Mouse (Mus musculus): ENCODE measurements at regions not wholly inside any gene's neighbourhood (a gene's known extent, or its start where the extent isn't known, plus 50 kb on each side); places are given as distances from the start of the nearest gene placed in this dataset.

GRCm38 (mm10) chr13:47818924-47819564, 442.0 kb upstream of the Id4 start:
- no peaks in the 10 kb centered on the region for H3K27me3 ChIP-seq (ENCODE audit: control insufficient read depth, insufficient read depth, low read length)
- TF ChIP-seq POLR2A (IDR thresholded peaks at IDR 0.05; ENCODE audit: control insufficient read depth, low read depth, low read length) (no peak), CTCF (IDR thresholded peaks at IDR 0.05; ENCODE audit: control insufficient read depth, insufficient read depth, insufficient replicate concordance, low read depth, low read length) (no peak)
- no peak overlapping the region for H3K27ac ChIP-seq (ENCODE audit: control insufficient read depth, insufficient read depth, low read depth, low read length)
- H3K36me3 ChIP-seq (ENCODE audit: control insufficient read depth, insufficient read depth, low read length): no peaks in the 10 kb centered on the region
- H3K4me3 ChIP-seq (ENCODE audit: control insufficient read depth, low read depth, low read length): no peak overlapping the region
- no peaks in the 10 kb centered on the region for H3K4me1 ChIP-seq (ENCODE audit: control insufficient read depth, insufficient read depth, low read length)

GRCm38 (mm10) chr13:47836491-47836890, 424.5 kb upstream of the Id4 start:
- Histone ChIP-seq H3K27ac (ENCODE audit: control insufficient read depth, insufficient read depth, low read depth, low read length) (no peak overlapping the region), H3K4me1 (ENCODE audit: control insufficient read depth, insufficient read depth, low read length) (no peaks in the 10 kb centered on the region), H3K4me3 (ENCODE audit: control insufficient read depth, low read depth, low read length) (no peak overlapping the region), H3K27me3 (ENCODE audit: control insufficient read depth, insufficient read depth, low read length) (no peaks in the 10 kb centered on the region), H3K36me3 (ENCODE audit: control insufficient read depth, insufficient read depth, low read length) (no peaks in the 10 kb centered on the region)
- TF ChIP-seq POLR2A (IDR thresholded peaks at IDR 0.05; ENCODE audit: control insufficient read depth, low read depth, low read length) (no peak), CTCF (IDR thresholded peaks at IDR 0.05; ENCODE audit: control insufficient read depth, insufficient read depth, insufficient replicate concordance, low read depth, low read length) (no peak)

GRCm38 (mm10) chr13:47842418-47842817, 418.6 kb upstream of the Id4 start:
- Histone ChIP-seq H3K27me3 (ENCODE audit: control insufficient read depth, insufficient read depth, low read length) (no peaks in the 10 kb centered on the region), H3K27ac (ENCODE audit: control insufficient read depth, insufficient read depth, low read depth, low read length) (no peak overlapping the region), H3K4me1 (ENCODE audit: control insufficient read depth, insufficient read depth, low read length) (no peaks in the 10 kb centered on the region), H3K4me3 (ENCODE audit: control insufficient read depth, low read depth, low read length) (no peak overlapping the region), H3K36me3 (ENCODE audit: control insufficient read depth, insufficient read depth, low read length) (no peaks in the 10 kb centered on the region)
- TF ChIP-seq POLR2A (IDR thresholded peaks at IDR 0.05; ENCODE audit: control insufficient read depth, low read depth, low read length) (no peak), CTCF (IDR thresholded peaks at IDR 0.05; ENCODE audit: control insufficient read depth, insufficient read depth, insufficient replicate concordance, low read depth, low read length) (no peak)

- TF ChIP-seq POLR2A (IDR thresholded peaks at IDR 0.05; ENCODE audit: control insufficient read depth, low read depth, low read length) (no peak), CTCF (IDR thresholded peaks at IDR 0.05; ENCODE audit: control insufficient read depth, insufficient read depth, insufficient replicate concordance, low read depth, low read length) (no peak)
- no peak overlapping the region for H3K4me3 ChIP-seq (ENCODE audit: control insufficient read depth, low read depth, low read length)
- H3K27me3 ChIP-seq (ENCODE audit: control insufficient read depth, insufficient read depth, low read length): no peaks in the 10 kb centered on the region
- no peaks in the 10 kb centered on the region for H3K36me3 ChIP-seq (ENCODE audit: control insufficient read depth, insufficient read depth, low read length)
- H3K4me1 ChIP-seq (ENCODE audit: control insufficient read depth, insufficient read depth, low read length): no peaks in the 10 kb centered on the region
- no peak overlapping the region for H3K27ac ChIP-seq (ENCODE audit: control insufficient read depth, insufficient read depth, low read depth, low read length)
Measured at GRCm38 (mm10) chr13:47843011-47843410, 418.0 kb upstream of the Id4 start.

- Histone ChIP-seq H3K4me1 (ENCODE audit: control insufficient read depth, insufficient read depth, low read length) (no peaks in the 10 kb centered on the region), H3K4me3 (ENCODE audit: control insufficient read depth, low read depth, low read length) (no peak overlapping the region), H3K36me3 (ENCODE audit: control insufficient read depth, insufficient read depth, low read length) (no peaks in the 10 kb centered on the region), H3K27ac (ENCODE audit: control insufficient read depth, insufficient read depth, low read depth, low read length) (no peak overlapping the region), H3K27me3 (ENCODE audit: control insufficient read depth, insufficient read depth, low read length) (no peaks in the 10 kb centered on the region)
- TF ChIP-seq POLR2A (IDR thresholded peaks at IDR 0.05; ENCODE audit: control insufficient read depth, low read depth, low read length) (no peak), CTCF (IDR thresholded peaks at IDR 0.05; ENCODE audit: control insufficient read depth, insufficient read depth, insufficient replicate concordance, low read depth, low read length) (no peak)
Measured at GRCm38 (mm10) chr13:47843541-47844267, 417.3 kb upstream of the Id4 start.

GRCm38 (mm10) chr13:47846713-47847112, 414.3 kb upstream of the Id4 start:
- no peaks in the 10 kb centered on the region for H3K36me3 ChIP-seq (ENCODE audit: control insufficient read depth, insufficient read depth, low read length)
- H3K4me1 ChIP-seq (ENCODE audit: control insufficient read depth, insufficient read depth, low read length): no peaks in the 10 kb centered on the region
- no peak overlapping the region for H3K4me3 ChIP-seq (ENCODE audit: control insufficient read depth, low read depth, low read length)
- TF ChIP-seq CTCF (IDR thresholded peaks at IDR 0.05; ENCODE audit: control insufficient read depth, insufficient read depth, insufficient replicate concordance, low read depth, low read length) (no peak), POLR2A (IDR thresholded peaks at IDR 0.05; ENCODE audit: control insufficient read depth, low read depth, low read length) (no peak)
- H3K27ac ChIP-seq (ENCODE audit: control insufficient read depth, insufficient read depth, low read depth, low read length): no peak overlapping the region
- H3K27me3 ChIP-seq (ENCODE audit: control insufficient read depth, insufficient read depth, low read length): no peaks in the 10 kb centered on the region

GRCm38 (mm10) chr13:47848371-47849188, 412.4 kb upstream of the Id4 start:
- Histone ChIP-seq H3K27ac (ENCODE audit: control insufficient read depth, insufficient read depth, low read depth, low read length) (no peak overlapping the region), H3K4me1 (ENCODE audit: control insufficient read depth, insufficient read depth, low read length) (no peaks in the 10 kb centered on the region), H3K4me3 (ENCODE audit: control insufficient read depth, low read depth, low read length) (no peak overlapping the region), H3K36me3 (ENCODE audit: control insufficient read depth, insufficient read depth, low read length) (no peaks in the 10 kb centered on the region), H3K27me3 (ENCODE audit: control insufficient read depth, insufficient read depth, low read length) (no peaks in the 10 kb centered on the region)
- no peak for TF ChIP-seq CTCF (IDR thresholded peaks at IDR 0.05; ENCODE audit: control insufficient read depth, insufficient read depth, insufficient replicate concordance, low read depth, low read length)
- TF ChIP-seq POLR2A (IDR thresholded peaks at IDR 0.05; ENCODE audit: control insufficient read depth, low read depth, low read length): no peak
